Mouse (Mus musculus) hindbrain, embryonic 14.5 days (tissue): ENCODE results near the gene N4bp1. TPM values are rescaled to one million over a fixed set of nuclear protein-coding genes. Genes with fewer than 3 reads are reported as not detected.
A peak's percentile ranks its signal among the peaks of the same experiment; 100 is the strongest.

Source experiments
- ATAC-seq: fragments of 200-750 bp; cut with Nextera tagmentation; 2 replicates; pipeline ENCODE4 v1.8.0; 2017; ENCODE audit warnings: moderate number of reproducible peaks, mild to moderate bottlenecking, moderate TSS enrichment, moderate library complexity; ENCODE audit not compliant: low FRiP score
- DNase-seq: peaks from one replicate; pipeline ENCODE4 v3.0.0-alpha.2; 2015; ENCODE audit warnings: low spot score
- H3K27ac ChIP-seq: fragments of 300-500 bp; sonication (generic); 2 replicates; pipeline ENCODE4 v1.5.1; 2014; ENCODE audit warnings: mild to moderate bottlenecking, moderate library complexity
- H3K27me3 ChIP-seq: fragments of 300-500 bp; sonication (generic); 2 replicates; pipeline ENCODE4 v1.6.1; 2014; ENCODE audit warnings: mild to moderate bottlenecking, low read length, mixed read lengths; ENCODE audit not compliant: control insufficient read depth, insufficient read depth
- H3K36me3 ChIP-seq: fragments of 300-500 bp; sonication (generic); replicated peaks from 2 replicates; pipeline ENCODE4 v1.6.1; 2014; ENCODE audit not compliant: control insufficient read depth, insufficient read depth
- H3K4me1 ChIP-seq: fragments of 300-500 bp; sonication (generic); replicated peaks from 2 replicates; pipeline ENCODE4 v1.6.1; 2014; ENCODE audit warnings: antibody characterized with exemption, low read length, mixed read lengths; ENCODE audit not compliant: control insufficient read depth, insufficient read depth
- H3K4me2 ChIP-seq: fragments of 300-500 bp; sonication (generic); replicated peaks from 2 replicates; pipeline ENCODE4 v1.6.1; 2014; ENCODE audit warnings: mild to moderate bottlenecking, moderate library complexity
- H3K4me3 ChIP-seq: fragments of 300-500 bp; sonication (generic); replicated peaks from 2 replicates; pipeline ENCODE4 v1.5.1; 2014; ENCODE audit warnings: mild to moderate bottlenecking, low read length
- H3K9ac ChIP-seq: fragments of 300-500 bp; sonication (generic); 2 replicates; pipeline ENCODE4 v1.6.1; 2014
- H3K9me3 ChIP-seq: fragments of 300-500 bp; sonication (generic); 2 replicates; pipeline ENCODE4 v1.6.1; 2016; ENCODE audit warnings: low read length; ENCODE audit not compliant: control insufficient read depth
- WGBS: fragments of 180-500 bp; shearing (Covaris S2); extraction: QIAGEN DNeasy Blood & Tissue Kit; methylation state at CpG from one replicate; pipeline ENCODE4 v1.1.7; 2014; 5-methylcytosine and 5-hydroxymethylcytosine counted together
- polyA plus RNA-seq: library from polyadenylated mRNA; unstranded; fragments of >200 nt; fragmentation: Nextera tagmentation; extraction: Ambion mirVana; gene quantifications from 2 replicates; pipeline ENCODE4 v1.2.1, GENCODE M21; 2014

The N4bp1 gene
- polyA plus RNA-seq, 1 experiment from 2014 or later = 11.0 TPM

- Histone ChIP-seq H3K27ac (no peak overlapping the region), H3K4me2 (no peak overlapping the region), H3K4me1 (peaks cover 4% of the 10 kb centered on the region; the same call in 1 of the 2 replicates), H3K9ac (no peak overlapping the region), H3K36me3 (no peaks in the 10 kb centered on the region), H3K27me3 (no peaks in the 10 kb centered on the region), H3K9me3 (no peaks in the 10 kb centered on the region), H3K4me3 (no peak overlapping the region)
- no peak for DNase-seq
- ATAC-seq = no peak
- 53% methylated on average over 7 of the region's 7 CpGs for WGBS
These were observed 35.4 kb upstream of the N4bp1 start for GRCm38 (mm10) chr8:86920455-86920854.

GRCm38 (mm10) chr8:86920024-86920423, 35.0 kb upstream of the N4bp1 start:
- ATAC-seq = no peak
- no peak overlapping the region for H3K4me2 ChIP-seq
- WGBS = 95% methylated on average over 7 of the region's 7 CpGs

GRCm38 (mm10) chr8:86919262-86919661, 34.2 kb upstream of the N4bp1 start:
- no peak overlapping the region for H3K4me2 ChIP-seq
- peaks cover 4% of the 10 kb centered on the region; the same call in 1 of the 2 replicates for H3K4me1 ChIP-seq
- WGBS = 71% methylated on average over 4 of the region's 4 CpGs
- DNase-seq (no peak), ATAC-seq (no peak)
- H3K9me3 ChIP-seq = no peaks in the 10 kb centered on the region
- H3K36me3 ChIP-seq = no peaks in the 10 kb centered on the region
- H3K27ac ChIP-seq = no peak overlapping the region
- H3K9ac ChIP-seq = no peak overlapping the region
- no peak overlapping the region for H3K4me3 ChIP-seq
- no peaks in the 10 kb centered on the region for H3K27me3 ChIP-seq

More at GRCm38 (mm10) chr8:86920024-86920423, 35.0 kb upstream of the N4bp1 start:
- H3K9ac ChIP-seq = no peak overlapping the region
- no peak for DNase-seq
- H3K27ac ChIP-seq = no peak overlapping the region
- no peaks in the 10 kb centered on the region for H3K27me3 ChIP-seq
- no peak overlapping the region for H3K4me3 ChIP-seq
- no peaks in the 10 kb centered on the region for H3K9me3 ChIP-seq
- no peaks in the 10 kb centered on the region for H3K36me3 ChIP-seq
- H3K4me1 ChIP-seq = peaks cover 4% of the 10 kb centered on the region; the same call in 1 of the 2 replicates

- no peak for DNase-seq
- 95% methylated on average over 2 of the region's 2 CpGs for WGBS
- peaks cover 4% of the 10 kb centered on the region; the same call in 1 of the 2 replicates for H3K4me1 ChIP-seq
These were observed 33.0 kb upstream of the N4bp1 start for GRCm38 (mm10) chr8:86918093-86918492.

GRCm38 (mm10) chr8:86917689-86918088, 32.6 kb upstream of the N4bp1 start:
- H3K4me2 ChIP-seq = no peak overlapping the region
- H3K9me3 ChIP-seq = no peaks in the 10 kb centered on the region
- H3K4me3 ChIP-seq = no peak overlapping the region
- no peaks in the 10 kb centered on the region for H3K36me3 ChIP-seq
- H3K4me1 ChIP-seq = peaks cover 4% of the 10 kb centered on the region; the same call in 1 of the 2 replicates
- DNase-seq = no peak
- H3K27ac ChIP-seq = no peak overlapping the region
- 90% methylated on average over 2 of the region's 2 CpGs for WGBS
- no peaks in the 10 kb centered on the region for H3K27me3 ChIP-seq
- no peak overlapping the region for H3K9ac ChIP-seq
- ATAC-seq = no peak

More at GRCm38 (mm10) chr8:86918093-86918492, 33.0 kb upstream of the N4bp1 start:
- no peak overlapping the region for H3K9ac ChIP-seq
- H3K4me2 ChIP-seq = no peak overlapping the region
- H3K4me3 ChIP-seq = no peak overlapping the region
- H3K36me3 ChIP-seq = no peaks in the 10 kb centered on the region
- no peaks in the 10 kb centered on the region for H3K27me3 ChIP-seq
- no peak overlapping the region for H3K27ac ChIP-seq
- no peak for ATAC-seq
- no peaks in the 10 kb centered on the region for H3K9me3 ChIP-seq

GRCm38 (mm10) chr8:86916369-86916768, 31.3 kb upstream of the N4bp1 start:
- no peak for DNase-seq
- no peaks in the 10 kb centered on the region for H3K9me3 ChIP-seq
- WGBS = 94% methylated on average over 4 of the region's 4 CpGs
- no peak overlapping the region for H3K27ac ChIP-seq
- ATAC-seq = no peak
- no peak overlapping the region for H3K4me3 ChIP-seq
- no peak overlapping the region for H3K9ac ChIP-seq
- peaks cover under 1% of the 10 kb centered on the region; the same call in 1 of the 2 replicates for H3K4me1 ChIP-seq
- H3K4me2 ChIP-seq = no peak overlapping the region
- H3K27me3 ChIP-seq = no peaks in the 10 kb centered on the region
- no peaks in the 10 kb centered on the region for H3K36me3 ChIP-seq

- no peaks in the 10 kb centered on the region for H3K27me3 ChIP-seq
- whole genome bisulfite sequencing = 90% methylated on average over 8 of the region's 8 CpGs
- H3K36me3 ChIP-seq = no peaks in the 10 kb centered on the region
- DNase-seq (no peak), ATAC-seq (no peak)
- H3K9me3 ChIP-seq = no peaks in the 10 kb centered on the region
- H3K27ac ChIP-seq = no peak overlapping the region
- H3K9ac ChIP-seq = no peak overlapping the region
- no peaks in the 10 kb centered on the region for H3K4me1 ChIP-seq
- H3K4me2 ChIP-seq = no peak overlapping the region
- no peak overlapping the region for H3K4me3 ChIP-seq
These were observed 26.1 kb upstream of the N4bp1 start for GRCm38 (mm10) chr8:86911136-86911535.

- no peaks in the 10 kb centered on the region for H3K27me3 ChIP-seq
- no peak for ATAC-seq
These were observed 25.2 kb upstream of the N4bp1 start for GRCm38 (mm10) chr8:86910250-86910649.

GRCm38 (mm10) chr8:86908536-86908935, 23.5 kb upstream of the N4bp1 start:
- Histone ChIP-seq H3K4me1 (no peaks in the 10 kb centered on the region), H3K9ac (no peak overlapping the region), H3K9me3 (no peaks in the 10 kb centered on the region), H3K4me2 (no peak overlapping the region), H3K36me3 (no peaks in the 10 kb centered on the region), H3K27me3 (no peaks in the 10 kb centered on the region), H3K4me3 (no peak overlapping the region), H3K27ac (no peak overlapping the region)
- ATAC-seq (no peak), DNase-seq (peak; percentile 94)
- WGBS = 22% methylated on average over 6 of the region's 6 CpGs

More at GRCm38 (mm10) chr8:86910250-86910649, 25.2 kb upstream of the N4bp1 start:
- Histone ChIP-seq H3K9me3 (no peaks in the 10 kb centered on the region), H3K4me3 (no peak overlapping the region), H3K9ac (no peak overlapping the region), H3K36me3 (no peaks in the 10 kb centered on the region), H3K4me2 (no peak overlapping the region), H3K4me1 (no peaks in the 10 kb centered on the region), H3K27ac (no peak overlapping the region)
- 87% methylated on average over 6 of the region's 7 CpGs for WGBS
- no peak for DNase-seq

GRCm38 (mm10) chr8:86904911-86905310, 19.9 kb upstream of the N4bp1 start:
- Histone ChIP-seq H3K9me3 (no peaks in the 10 kb centered on the region), H3K27ac (no peak overlapping the region), H3K36me3 (no peaks in the 10 kb centered on the region), H3K27me3 (no peaks in the 10 kb centered on the region), H3K9ac (no peak overlapping the region), H3K4me2 (no peak overlapping the region), H3K4me3 (no peak overlapping the region), H3K4me1 (no peaks in the 10 kb centered on the region)
- DNase-seq (no peak), ATAC-seq (no peak)
- 81% methylated on average over 10 of the region's 10 CpGs for WGBS
